Mouse (Mus musculus): Measurements from ENCODE around the gene Defb29.

The Defb29 gene

DNA sequence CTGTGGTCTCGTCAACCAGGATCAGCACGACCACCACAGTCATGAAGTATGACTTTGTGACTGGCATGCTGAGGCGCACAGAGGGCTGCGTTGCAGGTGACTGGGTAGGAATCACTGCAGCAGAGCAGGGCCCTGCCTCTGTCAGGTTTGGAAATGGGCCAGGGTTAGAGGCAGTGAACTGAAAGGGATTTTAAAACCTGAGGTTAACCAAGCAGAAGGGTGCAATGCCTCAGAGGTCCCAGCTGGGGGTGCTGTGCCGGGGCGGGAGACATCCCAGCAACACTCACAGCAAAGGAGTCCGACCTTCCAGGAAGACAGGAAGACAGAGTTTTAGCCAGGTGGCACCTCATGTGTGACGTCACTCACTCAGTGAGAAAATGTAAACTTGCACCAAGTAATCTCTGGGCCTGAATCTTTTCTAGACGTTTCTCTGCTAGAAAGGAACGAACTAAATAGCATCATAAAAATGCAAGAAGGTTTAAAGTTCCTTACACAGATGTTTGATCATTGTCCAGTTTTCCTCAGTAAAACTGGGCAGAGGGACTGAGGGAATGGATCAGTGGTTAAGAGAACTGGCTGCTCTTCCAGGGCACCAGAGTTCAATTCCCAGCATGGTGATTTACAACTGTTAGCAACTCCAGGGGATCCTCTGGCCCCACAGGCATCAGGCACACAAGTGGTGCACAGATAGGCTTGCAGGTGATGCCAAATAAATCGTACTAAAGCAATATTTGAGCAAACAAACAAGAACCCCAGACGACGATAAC lies at the start of gene Defb29:
Defb29 (minus strand) TSS at position 155 of the 767 bp plus-strand sequence.
- no peak for DNase-seq (ENCODE audit: low spot score in 2 of 2)

DNA sequence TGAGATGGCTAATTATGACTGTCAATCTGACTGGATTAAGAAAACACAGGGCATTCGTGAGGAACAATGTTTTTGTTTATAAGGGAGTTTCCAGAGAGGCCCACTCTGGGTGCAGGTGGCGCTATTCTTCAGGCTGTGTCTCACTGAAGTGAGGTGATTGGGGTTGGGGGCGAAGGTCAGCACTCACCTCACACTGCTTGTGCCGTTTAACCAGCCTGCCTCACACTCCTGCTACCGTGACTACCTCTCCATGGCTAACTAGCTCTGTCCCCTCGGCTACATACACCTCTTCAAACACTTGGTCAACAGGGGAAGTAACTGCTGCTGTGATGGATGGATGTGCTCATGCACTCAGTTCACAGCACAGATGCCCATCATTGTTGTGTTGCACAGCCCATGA lies 49.1 kb upstream of the Defb29 start:
- no peak for DNase-seq (ENCODE audit: low spot score in 2 of 2)

- DNase-seq (ENCODE audit: low spot score in 2 of 2) = no peak
Measured at GRCm38 (mm10) chr2:152588450-152588849, 48.6 kb upstream of the Defb29 start.

GRCm38 (mm10) chr2:152586926-152587560 lies 47.1 kb upstream of the Defb29 start:
- peak in 1 of 2 experiments; percentile 22 for DNase-seq (ENCODE audit: low spot score in 2 of 2)

DNA sequence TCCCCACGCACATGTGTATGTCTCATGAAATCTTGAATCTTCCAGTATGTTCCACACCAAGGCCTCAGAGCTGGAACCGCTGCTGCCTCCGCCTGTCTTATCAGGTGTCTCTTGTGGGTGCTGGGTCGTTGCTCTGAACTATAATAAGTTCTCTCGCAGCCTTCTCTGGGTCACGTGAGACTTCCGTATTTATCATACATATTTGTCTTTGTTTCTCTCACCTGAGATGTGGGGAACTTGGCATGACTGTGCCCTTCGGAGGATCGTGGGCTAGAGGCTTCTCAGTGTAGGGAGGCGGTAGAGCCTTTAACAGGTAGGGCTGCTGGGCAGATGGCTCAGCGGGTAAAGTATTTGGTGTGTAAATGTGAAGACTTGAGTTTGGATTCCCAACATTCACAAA lies 40.7 kb upstream of the Defb29 start:
- DNase-seq (ENCODE audit: low spot score in 2 of 2) = no peak

- no peak for DNase-seq (ENCODE audit: low spot score in 2 of 2)
Measured at GRCm38 (mm10) chr2:152580107-152580506, 40.2 kb upstream of the Defb29 start, which contains the start of gene Defb19. Defb19 (minus strand) TSS chr2:152580312.

DNA sequence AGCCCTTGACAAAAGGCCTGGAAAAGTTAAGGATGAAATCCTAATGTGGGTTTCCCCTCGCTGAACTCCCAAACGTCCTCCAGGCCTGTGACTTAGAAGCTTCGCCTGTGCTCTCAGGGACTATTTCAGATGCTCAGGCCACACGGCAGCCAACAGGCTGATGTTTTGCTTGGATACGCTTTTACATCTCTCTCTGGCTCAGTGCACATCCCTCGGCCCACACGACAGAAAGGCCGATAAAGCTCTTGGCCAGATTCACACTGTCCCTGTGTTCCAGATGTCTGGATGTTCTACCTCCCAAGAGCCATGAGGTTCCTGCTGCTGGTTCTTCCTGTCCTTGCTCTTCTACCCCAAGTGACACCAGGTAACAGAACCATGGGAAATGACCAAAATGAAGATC lies 33.6 kb upstream of the Defb29 start:
- DNase-seq (ENCODE audit: low spot score in 2 of 2) = no peak

GRCm38 (mm10) chr2:152572114-152572794 lies 32.4 kb upstream of the Defb29 start, which contains the start of gene Defb21:
Defb21 (plus strand) TSS chr2:152572744.
- peak in 1 of 2 experiments; percentile 48 for DNase-seq (ENCODE audit: low spot score in 2 of 2)

DNA sequence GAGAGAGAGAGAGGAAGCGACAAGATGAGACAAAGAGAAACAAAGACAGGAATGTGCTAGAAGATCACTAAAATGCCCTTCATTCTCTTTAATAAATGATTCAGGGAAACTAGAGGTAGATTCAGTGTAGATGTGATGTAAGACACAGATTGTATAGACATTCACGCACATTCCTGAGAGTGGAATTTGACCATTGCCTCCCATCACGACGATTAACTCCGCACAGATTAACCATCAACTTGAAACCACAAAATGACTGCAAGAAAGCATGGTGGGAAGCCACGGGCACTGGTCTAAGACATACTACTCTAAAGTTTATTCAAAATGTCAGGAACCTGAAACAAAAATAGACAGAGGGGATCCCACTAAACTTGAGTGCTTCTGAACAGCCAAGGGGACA lies 30.4 kb upstream of the Defb29 start:
- no peak for DNase-seq (ENCODE audit: low spot score in 2 of 2)

- DNase-seq (ENCODE audit: low spot score in 2 of 2) = no peak
Measured at GRCm38 (mm10) chr2:152569881-152570280, 30.0 kb upstream of the Defb29 start.

DNA sequence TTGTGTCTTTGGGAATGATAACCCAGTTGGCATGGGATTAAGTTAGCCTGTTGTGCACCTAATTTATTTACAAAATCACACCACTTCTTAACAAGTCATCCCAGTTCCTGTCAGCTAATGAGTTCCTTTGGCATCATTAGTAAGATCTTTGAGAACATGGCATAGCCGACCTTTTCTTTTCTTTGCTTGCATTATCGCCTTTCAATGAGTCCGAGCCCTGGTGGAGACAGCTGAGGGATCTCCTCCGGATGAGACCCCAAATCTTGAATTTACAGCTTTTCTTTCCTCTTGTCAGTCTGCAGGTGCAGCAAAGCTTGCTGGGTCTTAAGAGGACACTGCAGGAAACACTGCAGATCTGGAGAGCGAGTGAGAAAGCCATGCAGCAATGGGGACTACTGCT lies 29.1 kb upstream of the Defb29 start, which contains the start of gene Gm17416:
Gm17416 (plus strand) TSS at position 301 of the 400 bp plus-strand sequence.
- DNase-seq (ENCODE audit: low spot score in 2 of 2) = no peak

GRCm38 (mm10) chr2:152556655-152557054 lies 16.8 kb upstream of the Defb29 start:
- no peak for DNase-seq (ENCODE audit: low spot score in 2 of 2)

DNA sequence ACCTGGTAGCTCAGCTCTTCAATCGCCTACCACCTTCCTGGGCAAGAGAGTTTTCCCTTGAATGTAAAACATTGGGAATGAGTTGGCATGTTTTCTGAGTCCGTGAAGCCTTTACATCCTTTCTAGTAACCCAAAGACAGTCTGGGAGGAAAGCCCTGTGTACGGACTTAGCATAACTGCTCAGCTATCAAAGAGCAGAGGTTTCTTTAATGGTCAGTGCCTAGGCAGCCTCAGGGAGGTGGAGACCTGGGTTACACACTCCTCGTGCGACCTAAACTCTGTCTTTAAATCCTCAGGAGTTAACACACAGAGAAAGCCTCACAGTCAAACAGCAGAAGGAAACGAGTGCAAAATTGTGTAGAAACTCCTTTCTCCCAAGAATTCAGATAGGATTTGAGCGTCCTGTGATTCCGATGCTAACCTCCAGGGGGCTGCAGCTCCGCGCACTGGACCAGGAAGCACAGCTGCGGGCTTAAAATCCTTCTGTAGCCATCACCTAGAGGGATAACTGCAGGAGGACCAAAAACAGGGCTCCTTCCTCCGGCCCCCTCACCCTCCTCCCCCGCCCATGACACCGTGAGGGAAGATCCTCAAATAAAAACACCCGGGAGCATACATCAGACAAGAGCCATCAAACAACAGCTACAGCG lies 14.0 kb upstream of the Defb29 start:
- peak in 1 of 2 experiments; percentile 40 for DNase-seq (ENCODE audit: low spot score in 2 of 2)

DNA sequence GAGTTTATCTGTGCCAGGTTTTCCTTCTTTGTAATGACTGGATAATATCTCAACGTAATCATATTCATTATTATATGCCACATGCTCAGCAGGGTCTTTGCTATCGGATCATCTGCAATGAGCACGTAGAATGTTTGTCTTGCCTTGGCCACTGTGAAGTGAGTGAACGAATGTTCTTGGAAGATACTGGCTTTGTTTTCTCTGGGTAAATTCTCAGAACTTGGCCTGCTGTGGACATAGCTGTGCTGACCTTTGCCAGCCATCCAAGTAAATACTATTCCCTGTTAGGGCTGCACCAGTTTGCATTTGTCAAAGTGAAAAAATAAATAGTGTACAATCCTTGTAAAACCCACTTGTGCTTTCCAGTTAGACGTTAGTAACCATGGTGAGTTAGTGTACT lies 8.2 kb upstream of the Defb29 start:
- DNase-seq (ENCODE audit: low spot score in 2 of 2) = no peak

GRCm38 (mm10) chr2:152544691-152545090 lies 4.8 kb upstream of the Defb29 start:
- DNase-seq (ENCODE audit: low spot score in 2 of 2) = peak in 1 of 2 experiments; percentile 17

DNA sequence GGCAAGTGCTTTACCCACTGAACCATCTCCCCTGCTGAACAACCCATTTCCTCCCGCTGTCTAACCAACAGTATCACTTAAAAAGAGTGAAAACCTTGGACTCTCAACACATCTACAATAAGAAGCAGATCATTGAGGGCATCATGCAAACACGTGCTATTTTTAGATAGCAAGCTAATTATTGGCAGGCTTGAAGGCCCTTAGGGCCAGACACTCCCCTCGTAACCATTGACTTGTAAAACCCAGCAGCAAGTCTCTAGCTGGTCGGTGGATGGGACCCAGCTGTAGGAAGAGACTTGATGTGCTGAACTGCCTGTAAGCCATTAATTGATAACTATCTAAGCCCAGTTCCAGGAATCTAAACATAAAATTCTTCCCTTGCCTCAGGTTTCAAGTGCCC lies 3.6 kb upstream of the Defb29 start:
- DNase-seq (ENCODE audit: low spot score in 2 of 2) = no peak

DNA sequence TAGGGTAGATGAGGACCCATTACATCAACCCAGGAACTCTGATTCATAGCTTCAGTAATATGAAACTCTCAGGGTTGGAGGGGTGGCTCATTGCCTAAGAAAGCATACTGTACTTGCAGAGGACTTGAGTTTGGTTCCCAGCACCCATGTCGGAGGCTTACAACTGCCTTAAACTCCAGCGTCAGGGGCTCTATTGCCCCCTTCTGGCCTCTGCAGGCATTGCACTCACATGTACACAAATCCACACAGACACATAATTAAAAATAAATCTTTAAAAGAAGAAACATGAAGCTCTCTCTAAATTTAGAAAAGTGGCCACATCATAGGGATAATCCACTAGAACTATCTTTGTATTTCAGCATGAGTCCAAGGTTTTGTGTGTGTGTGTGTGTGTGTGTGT lies 3.0 kb upstream of the Defb29 start:
- no peak for DNase-seq (ENCODE audit: low spot score in 2 of 2)

DNA sequence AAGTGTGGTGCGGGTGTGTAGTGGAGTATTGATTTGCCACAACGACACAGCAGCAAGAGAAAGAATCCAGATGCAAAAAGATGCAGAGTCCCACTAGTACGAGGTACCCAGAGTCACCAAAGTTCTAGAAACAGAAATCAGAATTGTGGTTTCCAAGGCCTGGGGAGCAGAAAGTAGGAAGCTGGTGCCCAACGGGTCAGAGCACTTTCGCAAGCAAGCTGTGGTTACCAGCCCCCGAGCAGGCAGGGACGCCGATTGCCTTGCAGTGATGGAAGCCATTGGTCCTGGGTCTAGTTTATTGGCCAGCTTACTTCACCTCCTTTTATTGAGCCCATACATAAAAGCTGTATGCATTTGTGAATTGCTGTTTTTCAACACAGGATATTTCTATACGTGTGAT lies 2.1 kb upstream of the Defb29 start:
- DNase-seq (ENCODE audit: low spot score in 2 of 2) = no peak

DNA sequence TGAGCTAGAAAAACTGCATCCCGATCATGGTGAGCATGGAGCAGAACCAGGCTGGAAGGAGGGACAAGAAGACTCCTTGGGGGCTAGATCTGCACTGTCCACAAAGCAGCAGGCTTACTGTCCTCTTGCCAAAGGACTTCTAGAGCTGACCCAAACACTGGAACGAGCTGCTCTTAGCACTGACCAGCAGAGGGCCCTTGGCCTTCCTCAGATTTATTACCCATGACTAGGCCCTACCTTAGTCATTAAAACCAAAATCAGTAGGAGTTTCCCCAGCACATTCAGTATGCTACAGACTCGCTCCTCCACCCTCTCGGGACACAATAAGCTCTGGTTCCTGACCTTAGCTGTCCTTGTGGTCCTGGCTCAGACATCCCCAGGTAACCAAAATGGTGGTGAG lies 21.9 kb downstream of the Defb29 start, which contains the start of gene Defb28:
Defb28 (plus strand) TSS at position 275 of the 400 bp plus-strand sequence.
- DNase-seq (ENCODE audit: low spot score in 2 of 2) = no peak

DNA sequence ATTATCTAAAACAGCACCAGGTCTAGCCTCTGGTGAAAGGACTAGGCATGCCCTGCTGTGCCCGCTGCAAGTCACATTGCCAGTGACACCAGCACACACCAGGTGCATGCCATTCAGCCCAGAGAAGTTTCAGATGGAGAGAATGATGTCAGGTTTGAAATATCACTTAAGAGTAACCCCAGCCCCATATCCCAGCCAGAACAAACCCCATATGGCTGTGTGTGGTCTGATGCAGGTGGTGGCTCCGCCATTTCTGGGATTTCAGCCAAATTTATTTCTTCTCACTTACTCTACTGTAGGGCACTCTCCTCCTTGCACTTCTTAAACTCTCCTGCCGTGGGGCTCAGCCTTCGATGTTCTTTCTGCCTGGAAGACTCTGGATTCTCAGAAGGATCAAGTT lies 23.8 kb downstream of the Defb29 start:
- DNase-seq (ENCODE audit: low spot score in 2 of 2) = no peak

- DNase-seq (ENCODE audit: low spot score in 2 of 2) = no peak
Measured at GRCm38 (mm10) chr2:152511592-152511991, 28.3 kb downstream of the Defb29 start, which contains the start of gene Defb26. Defb26 (minus strand) TSS chr2:152511692.

DNA sequence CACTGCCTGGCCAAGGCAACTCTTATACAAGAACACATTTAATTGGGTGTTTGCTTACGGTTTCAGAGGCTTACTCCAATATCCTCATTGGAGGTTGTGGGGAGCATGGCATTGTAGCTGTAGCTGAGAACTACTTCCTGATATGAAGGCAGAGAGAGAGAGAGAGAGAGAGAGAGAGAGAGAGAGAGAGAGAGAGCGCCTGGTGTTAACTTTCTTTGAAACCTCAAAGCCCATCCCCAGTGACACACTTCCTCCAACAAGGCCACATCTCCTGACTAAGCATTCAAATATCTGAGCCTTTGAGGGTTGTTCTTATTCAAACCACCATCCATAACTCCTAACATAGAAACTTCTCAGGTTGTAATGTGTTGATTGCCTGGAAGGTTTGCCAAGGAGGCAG lies 35.9 kb downstream of the Defb29 start:
- DNase-seq (ENCODE audit: low spot score in 2 of 2) = no peak

Measured in spleen, postnatal 10 days (tissue).